Mouse (Mus musculus) retina, postnatal 1 day (tissue): ENCODE measurements around the gene Defb46.

ENCODE experiments used
- DNase-seq: peaks from one replicate; pipeline ENCODE4 v3.0.0-alpha.2; 2012

The Defb46 gene

DNA sequence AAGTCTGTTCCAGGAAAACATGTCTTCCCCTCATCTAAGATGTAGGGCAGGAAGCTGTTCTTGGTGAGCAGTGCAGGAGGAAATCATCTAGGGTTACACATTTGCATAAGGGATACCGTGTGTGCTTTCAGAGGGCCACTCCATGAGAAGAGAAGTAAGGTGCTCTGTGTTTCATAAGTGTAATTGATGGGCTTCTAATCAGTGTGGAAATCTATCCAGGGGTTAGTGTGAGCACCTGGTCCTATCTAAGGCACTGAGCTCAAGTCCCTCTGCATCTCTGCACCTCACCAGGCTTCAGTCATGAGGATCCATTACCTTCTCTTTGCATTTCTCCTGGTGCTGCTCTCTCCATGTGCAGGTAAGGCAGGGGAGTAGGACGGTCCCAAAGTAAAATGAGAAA, at the start of gene Defb46:
TSS of gene Defb46 (plus strand) at position 301 of the 400 bp plus-strand sequence.
- DNase-seq: no peak

DNA sequence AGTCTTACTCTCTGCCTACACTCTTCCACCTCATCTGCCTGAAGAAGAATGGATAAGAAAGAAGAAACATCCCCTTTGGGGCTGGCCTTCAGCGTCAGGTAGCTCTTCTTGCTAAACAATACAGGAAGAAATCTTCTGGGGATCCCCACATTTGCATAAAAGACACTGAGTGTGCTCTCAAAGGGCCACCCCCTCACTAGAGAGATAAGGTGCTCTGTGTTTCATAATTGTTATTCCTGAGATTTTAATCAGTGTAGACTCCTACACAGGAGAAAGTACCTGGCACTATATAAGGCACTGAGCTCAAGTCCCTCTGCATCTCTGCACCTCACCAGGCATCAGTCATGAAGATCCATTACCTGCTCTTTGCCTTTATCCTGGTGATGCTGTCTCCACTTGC, 14.6 kb upstream of the Defb46 start, which contains the start of gene Defb6:
TSS of gene Defb6 (plus strand) at position 318 of the 400 bp plus-strand sequence.
- no peak for DNase-seq

DNA sequence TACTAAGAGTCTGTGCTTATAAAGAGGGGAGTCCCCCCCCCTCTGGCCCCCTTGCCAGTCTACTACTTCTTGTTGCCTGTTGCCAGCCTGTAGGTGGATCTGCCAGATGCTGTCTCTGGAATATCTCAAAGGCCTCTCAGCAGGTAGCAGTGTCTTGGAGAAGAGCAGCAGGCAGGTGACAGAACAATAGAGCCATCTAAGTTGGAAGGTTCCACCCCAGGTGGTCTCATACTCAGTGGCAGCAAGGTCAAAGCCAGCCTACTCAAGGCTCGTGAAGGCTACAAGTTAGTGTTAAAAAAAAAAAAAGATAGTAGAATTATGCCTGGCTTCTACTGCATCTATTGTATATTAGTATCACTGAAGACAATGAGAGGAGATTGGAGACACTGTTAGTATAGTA, 1.6 kb upstream of the Defb46 start:
- DNase-seq: no peak

DNA sequence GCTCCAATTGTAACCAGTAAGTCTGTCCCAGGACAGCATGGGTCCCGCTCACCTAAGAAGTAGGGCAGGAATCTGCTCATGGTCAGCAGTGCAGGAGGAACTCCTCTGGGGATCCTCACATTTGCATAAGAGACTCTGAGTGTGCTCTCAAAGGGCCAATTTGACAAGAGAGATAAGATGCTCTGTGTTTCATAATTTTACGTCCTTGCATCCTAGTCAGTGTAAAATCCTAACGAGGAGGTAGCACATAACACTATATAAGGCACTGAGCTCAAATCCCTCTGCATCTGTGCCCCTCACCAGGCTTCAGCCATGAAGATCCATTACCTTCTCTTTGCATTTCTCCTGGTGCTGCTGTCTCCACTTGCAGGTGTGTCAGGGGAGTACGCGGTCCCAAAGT, 7.6 kb downstream of the Defb46 start, which contains the start of gene Defb5:
TSS of gene Defb5 (plus strand) at position 301 of the 400 bp plus-strand sequence.
- no peak for DNase-seq

DNA sequence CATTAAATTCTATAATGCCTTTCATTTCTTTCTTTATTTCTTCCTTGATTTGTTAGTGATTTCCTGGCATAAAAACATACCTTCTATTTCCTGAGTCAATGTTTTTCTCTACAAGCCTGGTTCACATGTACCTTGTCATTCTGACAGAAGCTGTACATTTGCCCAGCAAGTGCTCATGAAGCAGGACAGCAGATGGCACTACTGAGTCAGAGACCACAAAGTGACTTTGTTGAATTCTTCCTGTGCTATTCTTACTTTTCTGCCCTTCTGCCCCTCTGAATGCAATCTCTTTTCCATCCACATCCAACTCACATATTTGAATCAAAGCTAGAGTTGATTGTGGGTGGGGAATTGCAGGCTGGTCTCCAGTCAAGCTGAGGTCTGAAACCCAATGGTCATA, 18.4 kb downstream of the Defb46 start:
- DNase-seq: no peak

DNA sequence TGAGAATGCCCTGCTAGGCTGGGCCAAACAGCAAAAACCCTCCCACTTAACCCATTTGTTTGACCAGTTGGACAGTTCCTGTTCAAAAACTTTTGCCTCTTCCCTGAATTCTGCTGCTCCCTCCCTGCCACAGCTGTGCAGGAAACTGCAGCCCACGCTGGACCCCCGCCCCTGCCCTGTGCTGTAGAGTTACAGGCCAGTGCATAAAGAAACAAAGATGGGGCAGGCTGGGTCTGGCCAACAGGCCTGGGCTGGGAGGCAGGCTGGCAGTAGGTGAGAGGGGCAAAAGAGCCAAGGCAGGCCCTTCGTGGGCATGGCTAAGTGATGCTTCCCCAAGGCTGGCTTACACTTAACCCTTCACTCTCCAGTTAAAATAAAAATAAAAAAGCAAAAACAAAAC, 20.0 kb downstream of the Defb46 start:
- DNase-seq: no peak
